Mouse (Mus musculus): ENCODE measurements around the gene Sgo2a. TPM values are rescaled to one million over a fixed set of nuclear protein-coding genes. Genes with fewer than 3 reads are reported as not detected.
A peak's percentile ranks its signal among the peaks of the same experiment; 100 is the strongest.

Gene Sgo2a
- polyA plus RNA-seq, 1 experiment from 2014 or later = 4.6 TPM

GRCm38 (mm10) chr1:58071509-58071908, 75.7 kb downstream of the Sgo2a start:
- Histone ChIP-seq H3K27ac (ENCODE audit: low read depth) (no peak overlapping the region), H3K9me3 (ENCODE audit: low read length) (no peaks in the 10 kb centered on the region), H3K4me3 (ENCODE audit: low read depth, low read length) (no peak overlapping the region), H3K9ac (replicated peaks) (no peak overlapping the region), H3K4me1 (ENCODE audit: insufficient read depth) (0 out of 2 replicates have a peak, but pooled peaks cover 3% of the 10 kb centered on the region), H3K27me3 (ENCODE audit: insufficient read depth, low read length) (no peaks in the 10 kb centered on the region), H3K4me2 (ENCODE audit: low read depth, low read length) (no peak overlapping the region), H3K36me3 (replicated peaks; ENCODE audit: insufficient read depth, low read length) (no peaks in the 10 kb centered on the region)
- no peak for DNase-seq
- peak; percentile 59 for ATAC-seq
- WGBS (ENCODE audit: insufficient replicate concordance) = 61% methylated on average over 1 of the region's 1 CpGs
- no peak for TF ChIP-seq EP300 (IDR thresholded peaks at IDR 0.05; ENCODE audit: low read depth)
- no peak for TF ChIP-seq CTCF (IDR thresholded peaks at IDR 0.05; ENCODE audit: low read depth)

- 0 out of 2 replicates have a peak, but pooled peaks cover 3% of the 10 kb centered on the region for H3K4me1 ChIP-seq (ENCODE audit: insufficient read depth)
- no peaks in the 10 kb centered on the region for H3K27me3 ChIP-seq (ENCODE audit: insufficient read depth, low read length)
- no peak for ATAC-seq
- H3K36me3 ChIP-seq (replicated peaks; ENCODE audit: insufficient read depth, low read length) = no peaks in the 10 kb centered on the region
- TF ChIP-seq CTCF (IDR thresholded peaks at IDR 0.05; ENCODE audit: low read depth) = no peak
- no peak for TF ChIP-seq EP300 (IDR thresholded peaks at IDR 0.05; ENCODE audit: low read depth)
- no peak overlapping the region for H3K4me2 ChIP-seq (ENCODE audit: low read depth, low read length)
- H3K9ac ChIP-seq (replicated peaks) = no peak overlapping the region
- DNase-seq = no peak
- no peak overlapping the region for H3K27ac ChIP-seq (ENCODE audit: low read depth)
- H3K4me3 ChIP-seq (ENCODE audit: low read depth, low read length) = no peak overlapping the region
- H3K9me3 ChIP-seq (ENCODE audit: low read length) = no peaks in the 10 kb centered on the region
- WGBS (ENCODE audit: insufficient replicate concordance) = 75% methylated on average over 2 of the region's 2 CpGs
Observed at GRCm38 (mm10) chr1:58072416-58072815, 76.6 kb downstream of the Sgo2a start.

GRCm38 (mm10) chr1:58072991-58073730, 77.4 kb downstream of the Sgo2a start:
- DNase-seq = no peak
- Histone ChIP-seq H3K4me3 (ENCODE audit: low read depth, low read length) (no peak overlapping the region), H3K27ac (ENCODE audit: low read depth) (no peak overlapping the region), H3K4me1 (ENCODE audit: insufficient read depth) (0 out of 2 replicates have a peak, but pooled peaks cover 3% of the 10 kb centered on the region), H3K9ac (replicated peaks) (no peak overlapping the region), H3K36me3 (replicated peaks; ENCODE audit: insufficient read depth, low read length) (no peaks in the 10 kb centered on the region), H3K27me3 (ENCODE audit: insufficient read depth, low read length) (no peaks in the 10 kb centered on the region), H3K9me3 (ENCODE audit: low read length) (no peaks in the 10 kb centered on the region), H3K4me2 (ENCODE audit: low read depth, low read length) (no peak overlapping the region)
- no peak for TF ChIP-seq CTCF (IDR thresholded peaks at IDR 0.05; ENCODE audit: low read depth)
- TF ChIP-seq EP300 (IDR thresholded peaks at IDR 0.05; ENCODE audit: low read depth) = no peak
- 69% methylated on average over 12 of the region's 12 CpGs for WGBS (ENCODE audit: insufficient replicate concordance)
- ATAC-seq = no peak

- ATAC-seq (no peak), DNase-seq (no peak)
- H3K27me3 ChIP-seq (ENCODE audit: insufficient read depth, low read length) = no peaks in the 10 kb centered on the region
- H3K4me3 ChIP-seq (ENCODE audit: low read depth, low read length) = no peak overlapping the region
- no peak for TF ChIP-seq EP300 (IDR thresholded peaks at IDR 0.05; ENCODE audit: low read depth)
- no peak for TF ChIP-seq CTCF (IDR thresholded peaks at IDR 0.05; ENCODE audit: low read depth)
- no peak overlapping the region for H3K27ac ChIP-seq (ENCODE audit: low read depth)
- H3K4me2 ChIP-seq (ENCODE audit: low read depth, low read length) = no peak overlapping the region
- H3K9me3 ChIP-seq (ENCODE audit: low read length) = no peaks in the 10 kb centered on the region
- whole genome bisulfite sequencing (ENCODE audit: insufficient replicate concordance) = 80% methylated on average over 2 of the region's 2 CpGs
- 0 out of 2 replicates have a peak, but pooled peaks cover 3% of the 10 kb centered on the region for H3K4me1 ChIP-seq (ENCODE audit: insufficient read depth)
- no peaks in the 10 kb centered on the region for H3K36me3 ChIP-seq (replicated peaks; ENCODE audit: insufficient read depth, low read length)
- no peak overlapping the region for H3K9ac ChIP-seq (replicated peaks)
Observed at GRCm38 (mm10) chr1:58074266-58074665, 78.5 kb downstream of the Sgo2a start.

Other genes starting within 250 kb of the Sgo2a start
- 9.9 and 10.2 TPM in 2 replicates for gene Spats2l, start 221.8 kb upstream of the Sgo2a start, polyA plus RNA-seq (2015; fragmentation: Nextera tagmentation; extraction: Ambion mirVana)
- gene Kctd18, start 23.0 kb downstream of the Sgo2a start, polyA plus RNA-seq (2015; fragmentation: Nextera tagmentation; extraction: Ambion mirVana) = 3.6 and 3.7 TPM in 2 replicates
- 0.33 and 0.42 TPM in 2 replicates for gene Aox1, start 34.0 kb downstream of the Sgo2a start, polyA plus RNA-seq (2015; fragmentation: Nextera tagmentation; extraction: Ambion mirVana)
- 14.3 and 16.9 TPM in 2 replicates for gene Aox3, start 117.2 kb downstream of the Sgo2a start, polyA plus RNA-seq (2015; fragmentation: Nextera tagmentation; extraction: Ambion mirVana)
- gene Aox4, start 214.4 kb downstream of the Sgo2a start, polyA plus RNA-seq (2015; fragmentation: Nextera tagmentation; extraction: Ambion mirVana) = not detected in 2 replicates